Mouse (Mus musculus): ENCODE data around the gene Cpsf4l.

Cpsf4l gene

GRCm38 (mm10) chr11:113735151-113735550, 25.3 kb upstream of the Cpsf4l start:
- DNase-seq (ENCODE audit: low spot score in 2 of 2), result no peak

GRCm38 (mm10) chr11:113733631-113734364, 24.0 kb upstream of the Cpsf4l start:
- no peak for DNase-seq (ENCODE audit: low spot score in 2 of 2)

GRCm38 (mm10) chr11:113731945-113732612, 22.3 kb upstream of the Cpsf4l start:
- no peak for DNase-seq (ENCODE audit: low spot score in 2 of 2)

GRCm38 (mm10) chr11:113730879-113731278, 21.1 kb upstream of the Cpsf4l start:
- no peak for DNase-seq (ENCODE audit: low spot score in 2 of 2)

GRCm38 (mm10) chr11:113729917-113730316, 20.1 kb upstream of the Cpsf4l start:
- DNase-seq (ENCODE audit: low spot score in 2 of 2), result no peak

GRCm38 (mm10) chr11:113729239-113729638, 19.4 kb upstream of the Cpsf4l start:
- no peak for DNase-seq (ENCODE audit: low spot score in 2 of 2)

GRCm38 (mm10) chr11:113727992-113728391, 18.2 kb upstream of the Cpsf4l start:
- no peak for DNase-seq (ENCODE audit: low spot score in 2 of 2)

- DNase-seq (ENCODE audit: low spot score in 2 of 2), result no peak
Observed at GRCm38 (mm10) chr11:113726994-113727888, 17.4 kb upstream of the Cpsf4l start.

- no peak for DNase-seq (ENCODE audit: low spot score in 2 of 2)
Observed at GRCm38 (mm10) chr11:113725235-113726048, 15.6 kb upstream of the Cpsf4l start.

GRCm38 (mm10) chr11:113722405-113723090, 12.7 kb upstream of the Cpsf4l start:
- peak; percentile 63 for DNase-seq (ENCODE audit: low spot score in 2 of 2)

- no peak for DNase-seq (ENCODE audit: low spot score in 2 of 2)
Observed at GRCm38 (mm10) chr11:113717767-113718424, 8.1 kb upstream of the Cpsf4l start.

GRCm38 (mm10) chr11:113716132-113716531, 6.3 kb upstream of the Cpsf4l start:
- DNase-seq (ENCODE audit: low spot score in 2 of 2), result no peak

- no peak for DNase-seq (ENCODE audit: low spot score in 2 of 2)
Observed at GRCm38 (mm10) chr11:113715078-113715674, 5.4 kb upstream of the Cpsf4l start.

GRCm38 (mm10) chr11:113711061-113711460, 1.2 kb upstream of the Cpsf4l start:
- no peak for DNase-seq (ENCODE audit: low spot score in 2 of 2)

- DNase-seq (ENCODE audit: low spot score in 2 of 2), result no peak
Observed at GRCm38 (mm10) chr11:113710257-113710777, 500 bp upstream of the Cpsf4l start.

- no peak for DNase-seq (ENCODE audit: low spot score in 2 of 2)
Observed at GRCm38 (mm10) chr11:113709272-113709671, 545 bp downstream of the Cpsf4l start.

- no peak for DNase-seq (ENCODE audit: low spot score in 2 of 2)
Observed at GRCm38 (mm10) chr11:113708629-113709213, 1.1 kb downstream of the Cpsf4l start.

- DNase-seq (ENCODE audit: low spot score in 2 of 2), result no peak
Observed at GRCm38 (mm10) chr11:113705966-113706652, 3.7 kb downstream of the Cpsf4l start.

GRCm38 (mm10) chr11:113703758-113704157, 6.1 kb downstream of the Cpsf4l start:
- DNase-seq (ENCODE audit: low spot score in 2 of 2), result peak; percentile 87 to 89
